Mouse (Mus musculus) liver, postnatal 0 days (tissue): Measurements from ENCODE around the gene Itgb7.

Experiments
- CTCF ChIP-seq: sonication (generic); IDR thresholded peaks from 2 replicates; pipeline ENCODE4 v1.5.1; 2016; ENCODE audit warnings: antibody characterized with exemption, low read depth
- EP300 ChIP-seq: IDR thresholded peaks from 2 replicates; pipeline ENCODE4 v1.6.1; 2016; ENCODE audit warnings: antibody characterized with exemption, low read depth, mild to moderate bottlenecking

DNA sequence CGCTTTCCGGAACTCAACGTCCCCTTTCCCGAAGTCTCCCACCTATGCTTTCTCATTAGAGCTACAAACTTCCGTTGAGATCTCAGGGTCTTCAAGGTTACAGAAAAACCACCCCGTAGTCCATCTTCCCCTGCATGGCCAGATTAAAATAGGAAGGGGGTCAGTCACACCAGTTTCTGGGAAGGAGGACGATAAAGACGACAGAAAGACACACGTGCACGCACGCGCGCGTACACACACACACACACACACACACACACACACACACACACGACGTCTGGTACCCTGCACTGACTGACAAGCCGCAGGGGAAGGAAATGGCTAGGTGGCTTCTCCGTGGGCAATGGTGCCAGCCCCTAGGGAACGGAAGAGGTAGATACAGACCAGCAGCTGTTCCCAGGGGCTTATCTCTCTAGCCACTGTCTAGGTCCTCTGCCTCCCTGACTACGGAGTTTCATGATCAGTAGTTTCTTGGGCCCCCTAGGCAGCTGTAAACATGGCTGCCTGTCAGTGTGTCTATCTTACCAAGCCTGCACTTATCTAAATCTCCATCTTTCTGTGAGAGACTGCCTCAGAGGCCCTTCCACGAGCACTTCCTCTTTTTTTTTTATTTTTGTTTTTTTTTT lies 6.6 kb downstream of the Itgb7 start:
- TF ChIP-seq EP300 (peak; percentile 36; the same call in 1 of the 2 replicates), CTCF (no peak)
